ENCODE assay signal across 10 mouse cellular contexts in the genomic region with DNA sequence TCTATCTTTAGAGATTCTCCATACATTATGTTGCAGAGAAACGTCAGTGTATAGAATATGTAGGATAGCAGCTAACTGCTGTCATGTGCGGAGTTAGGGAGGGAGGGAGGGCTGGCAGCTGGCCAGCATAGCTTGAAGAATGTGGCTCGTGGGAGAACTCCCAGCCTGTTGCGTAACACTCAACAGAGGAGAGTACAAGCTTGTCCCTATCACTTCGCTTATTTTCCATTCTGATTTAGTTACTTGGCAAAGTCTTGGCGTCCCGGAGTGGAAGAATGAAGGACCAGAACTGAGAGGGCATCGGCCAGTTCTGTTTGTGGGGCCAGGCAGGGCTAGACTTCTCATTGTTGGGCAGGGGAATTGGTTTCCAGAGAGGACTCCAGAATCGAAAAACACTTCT. TPM values are rescaled to one million over a fixed set of nuclear protein-coding genes. Genes with fewer than 3 reads are reported as not detected.
A peak's percentile ranks its signal among the peaks of the same experiment; 100 is the strongest.
DNase-seq lines count a peak whose midpoint lies in the region; ATAC-seq and TF ChIP-seq lines count a peak whose summit lies in the region.
"Had no signal": no experiment of that assay in that cellular context is flagged by ENCODE, and none has a peak within 500 bp of the region (broad histone marks: within the 10 kb centered on the region; RNA-seq: fewer than 3 reads in every experiment).

No protein-coding gene starts in this region.

- no peak for TF ChIP-seq CTCF in kidney, adult 2 months (conservative IDR thresholded peaks at IDR 0.05; ENCODE audit: insufficient read depth, insufficient read length, low read depth, low read length)

- H3K9me3 ChIP-seq in limb, embryonic 15.5 days = no peaks in the 10 kb centered on the region
- H3K9me3 ChIP-seq in neural tube, embryonic 13.5 days = no peaks in the 10 kb centered on the region

- peak; percentile 68 for DNase-seq in embryo, embryonic 11 days
- no peak for DNase-seq in embryo, embryonic 9.5 days (ENCODE audit: extremely low spot score)
- DNase-seq in cerebellum, adult 9-10 months = peak; percentile 80
- peak; percentile 87 to 89 for DNase-seq in heart, adult 18-20 months
- peak; percentile 89 for DNase-seq in kidney, adult 2 months
- DNase-seq in MN1 (ENCODE audit: low spot score) = no peak

- no peaks in the 10 kb centered on the region for H3K36me3 ChIP-seq in kidney, adult 2 months (ENCODE audit: control insufficient read depth, insufficient read depth, low read length)
- no peaks in the 10 kb centered on the region for H3K36me3 ChIP-seq in limb, embryonic 15.5 days
- 0 out of 2 replicates have a peak, but pooled peaks cover 3% of the 10 kb centered on the region for H3K36me3 ChIP-seq in neural tube, embryonic 13.5 days

- no peaks in the 10 kb centered on the region for H3K27me3 ChIP-seq in kidney, adult 2 months (replicated peaks; ENCODE audit: control insufficient read depth, insufficient read depth, low read length)
- no peaks in the 10 kb centered on the region for H3K27me3 ChIP-seq in limb, embryonic 15.5 days
- H3K27me3 ChIP-seq in neural tube, embryonic 13.5 days = no peaks in the 10 kb centered on the region
- H3K27me3 ChIP-seq: CH12.LX had no signal

- H3K9ac ChIP-seq in limb, embryonic 15.5 days = no peak overlapping the region
- H3K9ac ChIP-seq in neural tube, embryonic 13.5 days = no peak overlapping the region

- 4% methylated on average over 9 of the region's 9 CpGs for WGBS in kidney, adult 2 months
- 17% methylated on average over 9 of the region's 9 CpGs for WGBS in limb, embryonic 15.5 days
- WGBS in neural tube, embryonic 13.5 days = 25% methylated on average over 9 of the region's 9 CpGs

- H3K4me1 ChIP-seq in kidney, adult 2 months (ENCODE audit: control insufficient read depth, insufficient read depth, low read length) = no peaks in the 10 kb centered on the region; the same call in 1 of the 2 replicates
- H3K4me1 ChIP-seq in limb, embryonic 15.5 days = peaks cover 42% of the 10 kb centered on the region
- peaks cover 55% of the 10 kb centered on the region for H3K4me1 ChIP-seq in neural tube, embryonic 13.5 days (replicated peaks)

- TF ChIP-seq POLR2A in kidney, adult 2 months (IDR thresholded peaks at IDR 0.05; ENCODE audit: low read depth, low read length) = no peak

- 0 out of 2 replicates have a peak, but pooled peaks have one; percentile 67 for ATAC-seq in limb, embryonic 15.5 days (ENCODE audit: insufficient number of reproducible peaks, low FRiP score, low TSS enrichment, low read depth)
- peak; percentile 68; the same call in 1 of the 2 replicates for ATAC-seq in neural tube, embryonic 13.5 days (ENCODE audit: low read depth)

- peak overlapping the region; percentile 53 for H3K27ac ChIP-seq in kidney, adult 2 months (ENCODE audit: insufficient read depth, low read depth, low read length)
- peak overlapping the region; percentile 59; the same call in 1 of the 2 replicates for H3K27ac ChIP-seq in limb, embryonic 15.5 days
- H3K27ac ChIP-seq in neural tube, embryonic 13.5 days (replicated peaks) = peak overlapping the region; percentile 59

- H3K4me2 ChIP-seq in limb, embryonic 15.5 days = peak overlapping the region; percentile 35
- H3K4me2 ChIP-seq in neural tube, embryonic 13.5 days = peak overlapping the region; percentile 20

- H3K4me3 ChIP-seq in kidney, adult 2 months (ENCODE audit: insufficient read depth, low read depth, low read length) = peak overlapping the region; percentile 6; the same call in 1 of the 2 replicates
- H3K4me3 ChIP-seq in limb, embryonic 15.5 days = peak overlapping the region; percentile 9; the same call in 1 of the 2 replicates
- H3K4me3 ChIP-seq in neural tube, embryonic 13.5 days = no peak overlapping the region

RNA-seq across cellular contexts. Expression of a gene that starts 6.6 kb away (rescaled TPM):
- total RNA-seq in heart, adult 18-20 months (2021) = not detected
- polyA plus RNA-seq in kidney, adult 2 months (2012; rRNA removed) = not detected in 2 replicates
- polyA plus RNA-seq in limb, embryonic 15.5 days (2015; fragmentation: Nextera tagmentation; extraction: Ambion mirVana) = 2.2 TPM in 1 of 2 replicates, not detected in the other
- not detected in 2 replicates for polyA plus RNA-seq in neural tube, embryonic 13.5 days (2015; fragmentation: Nextera tagmentation; extraction: Ambion mirVana)
- total RNA-seq: layer of hippocampus, adult 18-20 months had no signal

RNA-seq across cellular contexts. Expression of a gene that starts 25.4 kb away (rescaled TPM):
- total RNA-seq in heart, adult 18-20 months (2021) = 10 to 100 TPM; 33.5 to 34.6 TPM
- polyA plus RNA-seq in kidney, adult 2 months (2012; rRNA removed) = 3.4 and 5.9 TPM in 2 replicates
- polyA plus RNA-seq in limb, embryonic 15.5 days (2015; fragmentation: Nextera tagmentation; extraction: Ambion mirVana) = 35.9 and 37.5 TPM in 2 replicates
- polyA plus RNA-seq in neural tube, embryonic 13.5 days (2015; fragmentation: Nextera tagmentation; extraction: Ambion mirVana) = 37.5 and 55.4 TPM in 2 replicates

RNA-seq across cellular contexts. Expression of a gene that starts 54.6 kb away (rescaled TPM):
- total RNA-seq in heart, adult 18-20 months (2021) = 10 to 100 TPM; 37.8 to 42.7 TPM
- 38.9 and 41.7 TPM in 2 replicates for polyA plus RNA-seq in kidney, adult 2 months (2012; rRNA removed)
- 35.4 and 40.1 TPM in 2 replicates for polyA plus RNA-seq in limb, embryonic 15.5 days (2015; fragmentation: Nextera tagmentation; extraction: Ambion mirVana)
- 59.8 and 66.5 TPM in 2 replicates for polyA plus RNA-seq in neural tube, embryonic 13.5 days (2015; fragmentation: Nextera tagmentation; extraction: Ambion mirVana)

Comparison
In these comparisons a context has a peak if more than half of its experiments do, and no peak if none do; other contexts are left out.
1. DNase-seq: peak in embryo, embryonic 11 days (single experiment), cerebellum, adult 9-10 months (single experiment), heart, adult 18-20 months (2 of 2) and kidney, adult 2 months (single experiment); none in embryo, embryonic 9.5 days (single experiment) and MN1 (single experiment).
2. Peak in every context shown above with its lines, with median percentiles within 50 percentile points of each other: H3K27ac ChIP-seq.